Mouse (Mus musculus) layer of hippocampus, postnatal 36 days (tissue): ENCODE measurements at regions not wholly inside any gene's neighbourhood (a gene's known extent, or its start where the extent isn't known, plus 50 kb on each side); places are given as distances from the start of the nearest gene placed in this dataset.

Experiments
- DNase-seq, 2 experiments: peaks; one replicate each; pipeline ENCODE4 v3.0.0; 2022

GRCm38 (mm10) chr16:91970461-91970860, 87.6 kb upstream of the Mrps6 start:
- no peak for DNase-seq

- DNase-seq, result no peak
Observed at GRCm38 (mm10) chr16:91973183-91973582, 84.9 kb upstream of the Mrps6 start.

- no peak for DNase-seq
Observed at GRCm38 (mm10) chr16:91976194-91976805, 81.8 kb upstream of the Mrps6 start.

- DNase-seq, result no peak
Observed at GRCm38 (mm10) chr16:91978423-91978822, 79.6 kb upstream of the Mrps6 start.

- no peak for DNase-seq
Observed at GRCm38 (mm10) chr16:91978846-91979245, 79.2 kb upstream of the Mrps6 start.

GRCm38 (mm10) chr16:91980482-91980881, 77.6 kb upstream of the Mrps6 start:
- no peak for DNase-seq

GRCm38 (mm10) chr16:91985211-91985610, 72.9 kb upstream of the Mrps6 start:
- DNase-seq, result no peak

- DNase-seq, result no peak
Observed at GRCm38 (mm10) chr16:91989332-91989731, 68.7 kb upstream of the Mrps6 start.

GRCm38 (mm10) chr16:91995459-91996190, 62.4 kb upstream of the Mrps6 start:
- DNase-seq, result peak; percentile 25 to 26

GRCm38 (mm10) chr16:92007351-92007750, 50.7 kb upstream of the Mrps6 start:
- no peak for DNase-seq
